Mouse (Mus musculus): Measurements from ENCODE around the gene Gm20431. TPM values are rescaled to one million over a fixed set of nuclear protein-coding genes. Genes with fewer than 3 reads are reported as not detected.
A peak's percentile ranks its signal among the peaks of the same experiment; 100 is the strongest.

The Gm20431 gene
- polyA plus RNA-seq, 1 experiment from 2014 or later: 5.2 TPM

- no peak for DNase-seq (ENCODE audit: low spot score)
- H3K27ac ChIP-seq (ENCODE audit: low read length): no peak overlapping the region
- TF ChIP-seq EP300 (IDR thresholded peaks at IDR 0.05): no peak
- TF ChIP-seq CTCF (IDR thresholded peaks at IDR 0.05): no peak
- no peak for ATAC-seq
- no peak overlapping the region for H3K9ac ChIP-seq (replicated peaks; ENCODE audit: low read depth)
- no peak overlapping the region for H3K4me3 ChIP-seq (ENCODE audit: low read depth, low read length)
- no peaks in the 10 kb centered on the region for H3K9me3 ChIP-seq (ENCODE audit: low read length)
- H3K27me3 ChIP-seq (replicated peaks; ENCODE audit: insufficient read depth, low read length): no peaks in the 10 kb centered on the region
- H3K4me2 ChIP-seq (replicated peaks; ENCODE audit: low read depth, low read length): no peak overlapping the region
- peaks cover 23% of the 10 kb centered on the region; the same call in 1 of the 2 replicates for H3K4me1 ChIP-seq (ENCODE audit: insufficient read depth, low read depth, low read length)
- no peaks in the 10 kb centered on the region for H3K36me3 ChIP-seq (ENCODE audit: insufficient read depth, low read length)
- 77% methylated on average over 6 of the region's 6 CpGs for WGBS
These were observed 36.8 kb downstream of the Gm20431 start for GRCm38 (mm10) chr2:167624368-167625075.

- H3K4me3 ChIP-seq (ENCODE audit: low read depth, low read length): no peak overlapping the region
- no peak for TF ChIP-seq EP300 (IDR thresholded peaks at IDR 0.05)
- no peak for TF ChIP-seq CTCF (IDR thresholded peaks at IDR 0.05)
- WGBS: 52% methylated on average over 5 of the region's 5 CpGs
- no peak for DNase-seq (ENCODE audit: low spot score)
- no peak overlapping the region for H3K9ac ChIP-seq (replicated peaks; ENCODE audit: low read depth)
- peaks cover 11% of the 10 kb centered on the region; the same call in 1 of the 2 replicates for H3K4me1 ChIP-seq (ENCODE audit: insufficient read depth, low read depth, low read length)
- no peak overlapping the region for H3K27ac ChIP-seq (ENCODE audit: low read length)
- ATAC-seq: no peak
- no peak overlapping the region for H3K4me2 ChIP-seq (replicated peaks; ENCODE audit: low read depth, low read length)
- no peaks in the 10 kb centered on the region for H3K9me3 ChIP-seq (ENCODE audit: low read length)
- no peaks in the 10 kb centered on the region for H3K27me3 ChIP-seq (replicated peaks; ENCODE audit: insufficient read depth, low read length)
- H3K36me3 ChIP-seq (ENCODE audit: insufficient read depth, low read length): no peaks in the 10 kb centered on the region
These were observed 38.3 kb downstream of the Gm20431 start for GRCm38 (mm10) chr2:167622965-167623364.

- ATAC-seq (peak; percentile 16; the same call in 1 of the 2 replicates), DNase-seq (ENCODE audit: low spot score) (no peak)
- Histone ChIP-seq H3K4me3 (ENCODE audit: low read depth, low read length) (no peak overlapping the region), H3K4me2 (replicated peaks; ENCODE audit: low read depth, low read length) (no peak overlapping the region), H3K36me3 (ENCODE audit: insufficient read depth, low read length) (no peaks in the 10 kb centered on the region), H3K4me1 (ENCODE audit: insufficient read depth, low read depth, low read length) (peaks cover 11% of the 10 kb centered on the region; the same call in 1 of the 2 replicates), H3K27ac (ENCODE audit: low read length) (0 out of 2 replicates have a peak overlapping the region, but pooled peaks have one; percentile 26), H3K9me3 (ENCODE audit: low read length) (no peaks in the 10 kb centered on the region), H3K9ac (replicated peaks; ENCODE audit: low read depth) (no peak overlapping the region), H3K27me3 (replicated peaks; ENCODE audit: insufficient read depth, low read length) (no peaks in the 10 kb centered on the region)
- TF ChIP-seq CTCF (IDR thresholded peaks at IDR 0.05) (no peak), EP300 (IDR thresholded peaks at IDR 0.05) (no peak)
- WGBS: 58% methylated on average over 13 of the region's 13 CpGs
These were observed 38.9 kb downstream of the Gm20431 start for GRCm38 (mm10) chr2:167622352-167622751.

- Histone ChIP-seq H3K27ac (ENCODE audit: low read length) (peak overlapping the region; percentile 26), H3K27me3 (replicated peaks; ENCODE audit: insufficient read depth, low read length) (no peaks in the 10 kb centered on the region), H3K4me3 (ENCODE audit: low read depth, low read length) (no peak overlapping the region), H3K9me3 (ENCODE audit: low read length) (no peaks in the 10 kb centered on the region), H3K4me1 (ENCODE audit: insufficient read depth, low read depth, low read length) (peaks cover 11% of the 10 kb centered on the region; the same call in 1 of the 2 replicates), H3K4me2 (replicated peaks; ENCODE audit: low read depth, low read length) (no peak overlapping the region), H3K36me3 (ENCODE audit: insufficient read depth, low read length) (0 out of 2 replicates have a peak, but pooled peaks cover 5% of the 10 kb centered on the region), H3K9ac (replicated peaks; ENCODE audit: low read depth) (no peak overlapping the region)
- peak; percentile 57 for ATAC-seq
- TF ChIP-seq CTCF (IDR thresholded peaks at IDR 0.05): no peak
- no peak for TF ChIP-seq EP300 (IDR thresholded peaks at IDR 0.05)
- WGBS: 59% methylated on average over 9 of the region's 9 CpGs
- no peak for DNase-seq (ENCODE audit: low spot score)
These were observed 39.8 kb downstream of the Gm20431 start for GRCm38 (mm10) chr2:167621255-167622087.

- DNase-seq (ENCODE audit: low spot score): no peak
- no peak overlapping the region for H3K27ac ChIP-seq (ENCODE audit: low read length)
- no peak overlapping the region for H3K9ac ChIP-seq (replicated peaks; ENCODE audit: low read depth)
- H3K9me3 ChIP-seq (ENCODE audit: low read length): no peaks in the 10 kb centered on the region
- peaks cover 18% of the 10 kb centered on the region; the same call in 1 of the 2 replicates for H3K36me3 ChIP-seq (ENCODE audit: insufficient read depth, low read length)
- H3K4me3 ChIP-seq (ENCODE audit: low read depth, low read length): no peak overlapping the region
- H3K27me3 ChIP-seq (replicated peaks; ENCODE audit: insufficient read depth, low read length): no peaks in the 10 kb centered on the region
- 68% methylated on average over 4 of the region's 4 CpGs for WGBS
- no peak for ATAC-seq
- peaks cover 11% of the 10 kb centered on the region; the same call in 1 of the 2 replicates for H3K4me1 ChIP-seq (ENCODE audit: insufficient read depth, low read depth, low read length)
- no peak for TF ChIP-seq CTCF (IDR thresholded peaks at IDR 0.05)
- TF ChIP-seq EP300 (IDR thresholded peaks at IDR 0.05): no peak
- H3K4me2 ChIP-seq (replicated peaks; ENCODE audit: low read depth, low read length): no peak overlapping the region
These were observed 43.8 kb downstream of the Gm20431 start for GRCm38 (mm10) chr2:167617472-167617871.

GRCm38 (mm10) chr2:167617034-167617433, 44.3 kb downstream of the Gm20431 start:
- TF ChIP-seq EP300 (IDR thresholded peaks at IDR 0.05) (no peak), CTCF (IDR thresholded peaks at IDR 0.05) (no peak)
- H3K27me3 ChIP-seq (replicated peaks; ENCODE audit: insufficient read depth, low read length): no peaks in the 10 kb centered on the region
- DNase-seq (ENCODE audit: low spot score) (no peak), ATAC-seq (no peak)
- peaks cover 6% of the 10 kb centered on the region; the same call in 1 of the 2 replicates for H3K4me1 ChIP-seq (ENCODE audit: insufficient read depth, low read depth, low read length)
- H3K9ac ChIP-seq (replicated peaks; ENCODE audit: low read depth): no peak overlapping the region
- WGBS: 75% methylated on average over 3 of the region's 3 CpGs
- no peak overlapping the region for H3K4me2 ChIP-seq (replicated peaks; ENCODE audit: low read depth, low read length)
- H3K4me3 ChIP-seq (ENCODE audit: low read depth, low read length): no peak overlapping the region
- H3K36me3 ChIP-seq (ENCODE audit: insufficient read depth, low read length): peaks cover 18% of the 10 kb centered on the region; the same call in 1 of the 2 replicates
- no peaks in the 10 kb centered on the region for H3K9me3 ChIP-seq (ENCODE audit: low read length)
- H3K27ac ChIP-seq (ENCODE audit: low read length): no peak overlapping the region
